Mouse (Mus musculus) ES-Bruce4 (cell line): ENCODE results near the gene Ntf5. TPM values are rescaled to one million over a fixed set of nuclear protein-coding genes. Genes with fewer than 3 reads are reported as not detected.
"Not testable (repeated sequence)": the region's sequence is repeated elsewhere in the genome, so short reads cannot be mapped to it uniquely, and the experiment has no call there.

ENCODE experiments used
- H3K27ac ChIP-seq: 2 replicates; pipeline ENCODE4 v1.5.1; 2012; ENCODE audit warnings: low read length, inconsistent platforms; ENCODE audit not compliant: insufficient read depth
- H3K27me3 ChIP-seq: 2 replicates; pipeline ENCODE4 v1.6.1; 2012; ENCODE audit warnings: mild to moderate bottlenecking, low read length, inconsistent platforms; ENCODE audit not compliant: control insufficient read depth, poor library complexity, insufficient read depth, severe bottlenecking
- H3K36me3 ChIP-seq: 2 replicates; pipeline ENCODE4 v1.6.1; 2012; ENCODE audit warnings: inconsistent platforms, mild to moderate bottlenecking, low read length, moderate library complexity; ENCODE audit not compliant: control insufficient read depth, poor library complexity, insufficient read depth, severe bottlenecking
- H3K4me1 ChIP-seq: one replicate; pipeline ENCODE4 v1.8.1; 2011; ENCODE audit warnings: low read length; ENCODE audit not compliant: control insufficient read depth, insufficient read depth
- H3K4me3 ChIP-seq: 2 replicates; pipeline ENCODE4 v1.5.1; 2011; ENCODE audit warnings: low read depth, mild to moderate bottlenecking, low read length
- H3K9ac ChIP-seq: 2 replicates; pipeline ENCODE4 v1.6.1; 2012; ENCODE audit warnings: low read depth, mild to moderate bottlenecking, inconsistent platforms; ENCODE audit not compliant: poor library complexity, severe bottlenecking
- H3K9me3 ChIP-seq: replicated peaks from 2 replicates; pipeline ENCODE4 v1.6.1; 2012; ENCODE audit warnings: mild to moderate bottlenecking, low read length, inconsistent platforms; ENCODE audit not compliant: control insufficient read depth, poor library complexity, insufficient read depth, severe bottlenecking
- CTCF ChIP-seq: IDR thresholded peaks from one replicate; pipeline ENCODE4 v1.8.1; 2011; ENCODE audit warnings: low read depth, low read length
- EP300 ChIP-seq: IDR thresholded peaks from 2 replicates; pipeline ENCODE4 v1.6.1; 2011; ENCODE audit warnings: low read depth, low read length; ENCODE audit not compliant: insufficient read depth
- POLR2A ChIP-seq: IDR thresholded peaks from one replicate; pipeline ENCODE4 v1.8.1; 2011; ENCODE audit warnings: low read length; ENCODE audit not compliant: insufficient read depth
- polyA plus RNA-seq: library from polyadenylated mRNA; stranded (reverse); fragments of >200 nt; gene quantifications from 2 replicates; pipeline ENCODE4 v1.2.4, GENCODE M21; 2011; ENCODE audit warnings: low read depth; ENCODE audit not compliant: missing spikeins, insufficient read depth, insufficient read length

The Ntf5 gene
- polyA plus RNA-seq, 1 experiment, result 5.0 TPM

DNA sequence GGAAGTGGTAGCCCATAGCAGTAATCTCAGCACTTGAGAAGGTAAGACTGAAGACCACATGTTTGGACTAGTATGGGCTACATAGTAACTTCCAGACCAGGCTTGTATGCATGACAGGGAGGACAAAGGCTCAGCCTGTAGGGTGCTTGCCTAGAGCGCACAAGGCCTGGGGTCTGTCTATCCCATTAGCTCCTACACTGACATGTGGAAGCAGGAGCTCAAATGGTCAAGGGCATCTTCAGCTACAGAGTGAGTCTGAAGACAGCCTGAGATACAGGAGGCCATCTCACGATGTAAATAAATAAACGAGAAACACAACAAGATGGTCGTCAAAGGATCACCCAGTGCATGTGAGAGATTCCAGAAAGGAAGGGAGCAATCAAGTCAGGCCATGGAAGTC lies 48.8 kb downstream of the Ntf5 start:
- H3K27me3 ChIP-seq, result no peaks in the 10 kb centered on the region
- no peaks in the 10 kb centered on the region for H3K4me1 ChIP-seq
- peaks cover 54% of the 10 kb centered on the region for H3K36me3 ChIP-seq
- no peak for TF ChIP-seq CTCF
- TF ChIP-seq EP300, result no peak
- TF ChIP-seq POLR2A, result no peak
- H3K9me3 ChIP-seq, result no peaks in the 10 kb centered on the region
- H3K27ac ChIP-seq, result peak overlapping the region; percentile 91
- H3K4me3 ChIP-seq, result no peak overlapping the region
- H3K9ac ChIP-seq, result peak overlapping the region; percentile 82; the same call in 1 of the 2 replicates

DNA sequence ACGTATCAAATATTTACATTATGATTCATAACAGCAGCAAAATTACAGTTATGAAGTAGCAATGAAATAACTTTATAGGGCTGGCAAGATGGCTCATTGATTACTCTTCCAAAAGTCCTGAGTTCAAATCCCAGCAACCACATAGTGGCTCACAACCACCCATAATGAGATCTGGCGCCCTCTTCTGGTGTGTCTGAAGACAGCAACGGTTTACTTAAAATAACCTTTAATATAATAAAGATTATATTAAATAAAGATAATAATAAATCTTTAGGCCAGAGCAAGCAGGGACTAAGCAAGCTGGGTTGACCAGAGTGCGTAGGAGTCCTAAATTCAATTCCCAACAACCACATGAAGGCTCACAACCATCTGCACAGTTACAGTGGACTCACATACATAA lies 49.4 kb downstream of the Ntf5 start:
- H3K4me1 ChIP-seq, H3K9me3 ChIP-seq, H3K4me3 ChIP-seq, H3K27me3 ChIP-seq: not testable (repeated sequence)
- Histone ChIP-seq H3K9ac (0 out of 2 replicates have a peak overlapping the region, but pooled peaks have one; percentile 16), H3K36me3 (peaks cover 48% of the 10 kb centered on the region), H3K27ac (peak overlapping the region; percentile 91)

DNA sequence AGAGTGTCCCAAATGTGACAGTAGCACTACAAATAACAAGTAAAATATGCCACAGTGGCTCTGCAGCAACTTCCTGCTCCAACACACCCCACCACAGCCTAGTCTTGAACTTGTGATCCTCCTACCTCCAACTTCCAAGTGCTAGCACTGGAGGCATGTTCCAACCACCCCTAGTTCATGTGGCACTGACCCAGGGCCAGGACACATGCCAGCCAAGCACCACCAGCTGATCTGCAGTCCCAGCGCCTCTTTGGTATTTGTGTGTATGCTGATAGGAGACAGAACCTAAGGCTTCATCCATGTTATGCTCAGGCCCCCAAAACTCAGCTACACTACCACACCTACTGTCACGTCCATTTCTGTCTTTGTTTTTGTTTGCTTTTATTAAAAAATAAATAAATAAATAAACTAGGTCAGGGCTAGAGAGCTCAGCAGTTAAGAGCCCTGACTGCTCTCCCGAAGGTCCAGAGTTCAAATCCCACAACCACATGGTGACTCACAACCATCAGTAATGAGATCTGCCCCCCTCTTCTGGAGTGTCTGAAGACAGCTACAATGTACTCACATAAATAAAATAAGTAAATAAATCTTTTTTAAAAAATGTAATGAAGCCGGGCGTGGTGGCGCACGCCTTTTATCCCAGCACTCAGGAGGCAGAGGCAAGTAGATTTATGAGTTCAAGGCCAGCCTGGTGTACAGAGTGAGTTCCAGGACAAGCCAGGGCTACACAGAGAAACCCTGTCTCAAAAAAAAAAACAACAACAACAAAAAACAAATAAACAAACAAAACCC lies 50.7 kb downstream of the Ntf5 start:
- no peaks in the 10 kb centered on the region for H3K9me3 ChIP-seq
- peak overlapping the region; percentile 1; the same call in 1 of the 2 replicates for H3K4me3 ChIP-seq
- peaks cover 35% of the 10 kb centered on the region for H3K36me3 ChIP-seq
- H3K9ac ChIP-seq, result peak overlapping the region; percentile 90
- H3K4me1 ChIP-seq, result no peaks in the 10 kb centered on the region
- H3K27me3 ChIP-seq, result no peaks in the 10 kb centered on the region
- TF ChIP-seq CTCF (no peak), EP300 (no peak), POLR2A (no peak)
- peak overlapping the region; percentile 78 for H3K27ac ChIP-seq

DNA sequence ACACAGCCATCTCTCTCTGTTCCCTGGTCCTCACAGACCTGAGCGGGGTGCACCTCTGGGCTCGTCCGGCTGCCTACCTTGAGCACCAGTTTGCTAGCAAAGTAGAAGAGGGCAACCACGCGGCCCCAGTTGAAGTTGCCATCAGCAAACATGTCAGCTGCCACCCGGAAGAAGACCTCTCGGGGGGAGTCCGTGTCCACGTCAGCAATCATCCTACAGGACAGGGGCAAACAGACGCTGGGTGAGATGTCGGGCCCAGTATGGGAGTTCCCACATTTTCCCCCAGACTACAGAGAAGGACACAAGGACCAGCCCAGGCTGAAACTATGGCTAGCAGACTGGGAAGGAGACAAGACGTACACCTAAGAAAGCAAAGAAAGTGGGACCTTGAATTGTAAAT lies 51.6 kb downstream of the Ntf5 start:
- Histone ChIP-seq H3K27me3 (no peaks in the 10 kb centered on the region), H3K9ac (peak overlapping the region; percentile 90), H3K9me3 (no peaks in the 10 kb centered on the region), H3K27ac (peak overlapping the region; percentile 78), H3K4me1 (no peaks in the 10 kb centered on the region), H3K36me3 (peaks cover 33% of the 10 kb centered on the region), H3K4me3 (peak overlapping the region; percentile 74)
- no peak for TF ChIP-seq POLR2A
- TF ChIP-seq CTCF, result no peak
- TF ChIP-seq EP300, result no peak

GRCm38 (mm10) chr7:45465549-45465948 lies 52.1 kb downstream of the Ntf5 start:
- Histone ChIP-seq H3K9ac (peak overlapping the region; percentile 90), H3K36me3 (peaks cover 30% of the 10 kb centered on the region), H3K4me3 (peak overlapping the region; percentile 74), H3K27me3 (no peaks in the 10 kb centered on the region), H3K4me1 (no peaks in the 10 kb centered on the region), H3K27ac (peak overlapping the region; percentile 78), H3K9me3 (no peaks in the 10 kb centered on the region)
- TF ChIP-seq CTCF (peak; percentile 29), EP300 (no peak)

- Histone ChIP-seq H3K4me3 (peak within 1 kb of the TSS; percentile 74), H3K27ac (peak within 1 kb of the TSS; percentile 78), H3K4me1 (no peaks in the 10 kb centered on the region), H3K27me3 (no peaks in the 10 kb centered on the region), H3K9ac (peak within 1 kb of the TSS; percentile 90), H3K9me3 (no peaks in the 10 kb centered on the region), H3K36me3 (peaks cover 30% of the 10 kb centered on the region)
- TF ChIP-seq POLR2A (peak; percentile 8), EP300 (peak; percentile 71; the same call in 1 of the 2 replicates), CTCF (no peak)
Measured at GRCm38 (mm10) chr7:45466283-45467089, 53.0 kb downstream of the Ntf5 start, which contains the start of gene Bax. Gene Bax, minus strand, starts transcription at chr7:45466898.

Other genes starting within 250 kb of the Ntf5 start
- 0.94 and 1.6 TPM in 2 replicates for gene Slc17a7, start 249.7 kb upstream of the Ntf5 start, polyA plus RNA-seq
- 0.68 and 1.2 TPM in 2 replicates for gene Gfy, start 234.1 kb upstream of the Ntf5 start, polyA plus RNA-seq
- gene Pth2, start 232.7 kb upstream of the Ntf5 start, polyA plus RNA-seq, result not detected in 2 replicates
- 2.2 and 2.6 TPM in 2 replicates for gene Ccdc155, start 208.8 kb upstream of the Ntf5 start, polyA plus RNA-seq
- gene Dkkl1, start 201.5 kb upstream of the Ntf5 start, polyA plus RNA-seq, result 4.2 and 8.6 TPM in 2 replicates
- 147 and 152 TPM in 2 replicates for gene Tead2, start 197.9 kb upstream of the Ntf5 start, polyA plus RNA-seq
- 2.2 and 3.4 TPM in 2 replicates for gene Cd37, start 174.6 kb upstream of the Ntf5 start, polyA plus RNA-seq
- gene Slc6a16, start 172.6 kb upstream of the Ntf5 start, polyA plus RNA-seq, result 0.55 and 0.63 TPM in 2 replicates
- gene Slc6a21, start 136.2 kb upstream of the Ntf5 start, polyA plus RNA-seq, result not detected in 2 replicates
- 18.9 and 19.8 TPM in 2 replicates for gene Trpm4, start 79.9 kb upstream of the Ntf5 start, polyA plus RNA-seq
- gene Hrc, start 78.4 kb upstream of the Ntf5 start, polyA plus RNA-seq, result 5.2 and 6.9 TPM in 2 replicates
- gene Ppfia3, start 46.7 kb upstream of the Ntf5 start, polyA plus RNA-seq, result 7.2 and 9.3 TPM in 2 replicates
- gene Lin7b, start 43.1 kb upstream of the Ntf5 start, polyA plus RNA-seq, result 0.88 TPM in 1 of 2 replicates, not detected in the other
- 686 and 799 TPM in 2 replicates for gene Snrnp70, start 18.0 kb upstream of the Ntf5 start, polyA plus RNA-seq
- gene Kcna7, start 8.0 kb upstream of the Ntf5 start, polyA plus RNA-seq, result 0.41 TPM in 1 of 2 replicates, not detected in the other
- not detected in 2 replicates for gene Lhb, start 7.1 kb downstream of the Ntf5 start, polyA plus RNA-seq
- gene Gys1, start 21.1 kb downstream of the Ntf5 start, polyA plus RNA-seq, result 24.4 and 26.7 TPM in 2 replicates
- gene Ruvbl2, start 24.4 kb downstream of the Ntf5 start, polyA plus RNA-seq, result 263 and 267 TPM in 2 replicates
- 5,956 and 6,533 TPM in 2 replicates for gene Ftl1, start 46.2 kb downstream of the Ntf5 start, polyA plus RNA-seq
- 250 and 287 TPM in 2 replicates for gene Bax, start 53.2 kb downstream of the Ntf5 start, polyA plus RNA-seq
- 1.3 and 2.4 TPM in 2 replicates for gene Tulp2, start 68.2 kb downstream of the Ntf5 start, polyA plus RNA-seq
- gene Gm45808, start 73.1 kb downstream of the Ntf5 start, polyA plus RNA-seq, result not detected in 2 replicates
- 15.3 and 15.5 TPM in 2 replicates for gene Dhdh, start 75.1 kb downstream of the Ntf5 start, polyA plus RNA-seq
- gene Nucb1, start 96.7 kb downstream of the Ntf5 start, polyA plus RNA-seq, result 105 and 119 TPM in 2 replicates
- gene Ppp1r15a, start 112.6 kb downstream of the Ntf5 start, polyA plus RNA-seq, result 15.5 and 18.6 TPM in 2 replicates
- 14.3 and 18.6 TPM in 2 replicates for gene Plekha4, start 112.6 kb downstream of the Ntf5 start, polyA plus RNA-seq
- 55.0 and 62.2 TPM in 2 replicates for gene Hsd17b14, start 141.2 kb downstream of the Ntf5 start, polyA plus RNA-seq
- 104 and 144 TPM in 2 replicates for gene Bcat2, start 156.5 kb downstream of the Ntf5 start, polyA plus RNA-seq
- gene Fgf21, start 201.8 kb downstream of the Ntf5 start, polyA plus RNA-seq, result 0.94 and 1.7 TPM in 2 replicates
- gene Fut1, start 203.6 kb downstream of the Ntf5 start, polyA plus RNA-seq, result 3.0 and 3.9 TPM in 2 replicates
- gene Izumo1, start 208.1 kb downstream of the Ntf5 start, polyA plus RNA-seq, result 4.6 and 5.8 TPM in 2 replicates
- 2.5 and 3.0 TPM in 2 replicates for gene Rasip1, start 213.8 kb downstream of the Ntf5 start, polyA plus RNA-seq
- 2.2 and 4.1 TPM in 2 replicates for gene Mamstr, start 226.3 kb downstream of the Ntf5 start, polyA plus RNA-seq